Mouse (Mus musculus): ENCODE data around the gene Il12rb1. TPM values are rescaled to one million over a fixed set of nuclear protein-coding genes. Genes with fewer than 3 reads are reported as not detected.

The Il12rb1 gene
- polyA plus RNA-seq, 1 experiment from 2014 or later, result 0.80 TPM

- CTCF ChIA-PET, result interaction anchor here (0.9 kb wide), 1 partner anchor 9 kb away, joined by 3 read pairs; no protein-coding TSS in a partner anchor
- no peak for DNase-seq (ENCODE audit: low read depth, low spot score)
- no peaks in the 10 kb centered on the region for H3K27me3 ChIP-seq
- in situ Hi-C loops (cut with MboI; ENCODE audit: low pct_unique_long_range_greater_than_20kb), result no loop called here
- no peak for ATAC-seq
- no peak for TF ChIP-seq CTCF (IDR thresholded peaks at IDR 0.05)
- POLR2A ChIA-PET, result no interaction called here
Observed at GRCm38 (mm10) chr8:70786291-70787050, 21.8 kb upstream of the Il12rb1 start.

GRCm38 (mm10) chr8:70787051-70787445, 21.2 kb upstream of the Il12rb1 start:
- DNase-seq (ENCODE audit: low read depth, low spot score), result no peak
- ChIA-PET POLR2A (no interaction called here), CTCF (interaction anchor here (0.9 kb wide), 1 partner anchor 9 kb away, joined by 3 read pairs; no protein-coding TSS in a partner anchor)
- H3K27me3 ChIP-seq, result no peaks in the 10 kb centered on the region
- TF ChIP-seq CTCF (IDR thresholded peaks at IDR 0.05), result no peak
- ATAC-seq, result no peak
- in situ Hi-C loops (cut with MboI; ENCODE audit: low pct_unique_long_range_greater_than_20kb), result no loop called here

GRCm38 (mm10) chr8:70787941-70788667, 20.1 kb upstream of the Il12rb1 start:
- ATAC-seq, result no peak
- no peaks in the 10 kb centered on the region for H3K27me3 ChIP-seq
- DNase-seq (ENCODE audit: low read depth, low spot score), result no peak
- POLR2A ChIA-PET, result interaction anchor here (0.7 to 1.0 kb wide), 2 partner anchors 9 to 11 kb away, joined by 3 read pairs; partner anchors contain the start of gene Pik3r2
- no peak for TF ChIP-seq CTCF (IDR thresholded peaks at IDR 0.05)
- CTCF ChIA-PET, result no interaction called here
- in situ Hi-C loops (cut with MboI; ENCODE audit: low pct_unique_long_range_greater_than_20kb), result no loop called here

- H3K27me3 ChIP-seq, result no peaks in the 10 kb centered on the region
- ChIA-PET POLR2A (interaction anchor here (0.7 to 1.0 kb wide), 2 partner anchors 10 to 12 kb away, joined by 3 read pairs; partner anchors contain the start of gene Pik3r2), CTCF (no interaction called here)
- ATAC-seq (no peak), DNase-seq (ENCODE audit: low read depth, low spot score) (no peak)
- in situ Hi-C loops (cut with MboI; ENCODE audit: low pct_unique_long_range_greater_than_20kb), result no loop called here
- no peak for TF ChIP-seq CTCF (IDR thresholded peaks at IDR 0.05)
Observed at GRCm38 (mm10) chr8:70789046-70789445, 19.2 kb upstream of the Il12rb1 start.

DNA sequence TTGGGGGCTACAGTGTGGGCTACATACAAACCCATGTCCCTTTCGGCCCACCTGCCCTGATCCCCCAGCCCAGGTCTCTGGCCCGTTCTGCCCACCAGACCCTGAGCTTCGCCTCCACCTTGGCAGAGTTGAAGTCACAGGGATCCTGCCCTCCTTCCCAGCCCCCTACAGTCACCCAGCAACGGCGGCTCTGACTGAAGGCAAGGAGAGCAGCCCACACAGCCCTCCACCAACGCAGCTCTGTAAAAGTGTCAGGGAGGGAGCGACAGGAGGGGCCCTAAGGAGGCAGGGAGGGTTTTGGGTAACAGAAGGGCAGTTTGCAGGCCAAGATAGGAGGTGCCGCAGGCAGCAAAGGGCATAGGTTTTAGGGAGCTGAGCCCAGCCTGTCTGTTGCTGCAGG, 17.4 kb upstream of the Il12rb1 start:
- H3K27me3 ChIP-seq, result no peaks in the 10 kb centered on the region
- no peak for TF ChIP-seq CTCF (IDR thresholded peaks at IDR 0.05)
- DNase-seq (ENCODE audit: low read depth, low spot score), result no peak
- ChIA-PET CTCF (interaction anchor here (0.8 kb wide), 1 partner anchor 28 kb away, joined by 3 read pairs; no protein-coding TSS in a partner anchor), POLR2A (interaction anchor here (0.8 to 2.3 kb wide), 3 partner anchors 12 to 14 kb away, joined by 3 to 11 read pairs (median 11); partner anchors contain the start of gene Pik3r2)
- in situ Hi-C loops (cut with MboI; ENCODE audit: low pct_unique_long_range_greater_than_20kb), result no loop called here
- no peak for ATAC-seq

DNA sequence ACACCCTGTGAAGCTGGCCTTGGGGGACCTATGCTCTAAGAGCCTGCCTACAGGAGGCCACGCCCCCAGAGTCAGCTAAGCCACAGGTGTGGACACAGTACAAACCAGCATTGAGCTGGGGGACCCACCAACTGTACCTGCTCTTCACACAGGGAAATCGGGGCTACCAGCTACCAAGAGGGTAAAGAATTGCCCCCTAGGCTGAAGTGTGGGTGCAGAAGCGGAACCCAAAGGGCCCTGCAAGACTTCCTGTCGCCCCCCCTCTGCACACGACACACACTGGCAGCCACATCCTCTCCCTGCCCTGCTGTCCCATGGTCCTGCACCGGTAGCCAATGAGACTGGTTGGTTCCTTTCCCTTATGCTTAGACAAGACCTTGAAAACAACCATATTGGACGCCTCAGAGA, 17.0 kb upstream of the Il12rb1 start:
- in situ Hi-C loops (cut with MboI; ENCODE audit: low pct_unique_long_range_greater_than_20kb), result no loop called here
- TF ChIP-seq CTCF (IDR thresholded peaks at IDR 0.05), result no peak
- H3K27me3 ChIP-seq, result no peaks in the 10 kb centered on the region
- DNase-seq (ENCODE audit: low read depth, low spot score) (no peak), ATAC-seq (no peak)
- POLR2A ChIA-PET, result interaction anchor here (2.3 kb wide), 2 partner anchors 12 to 15 kb away, joined by 11 read pairs; partner anchors contain the start of gene Pik3r2
- CTCF ChIA-PET, result interaction anchor here (0.8 to 1.7 kb wide), 3 partner anchors 28 to 53 kb away, joined by 3 to 5 read pairs (median 4); no protein-coding TSS in a partner anchor

- DNase-seq (ENCODE audit: low read depth, low spot score) (peak; percentile 74), ATAC-seq (peak; percentile 71)
Observed at GRCm38 (mm10) chr8:70791975-70792691, 16.1 kb upstream of the Il12rb1 start.

DNA sequence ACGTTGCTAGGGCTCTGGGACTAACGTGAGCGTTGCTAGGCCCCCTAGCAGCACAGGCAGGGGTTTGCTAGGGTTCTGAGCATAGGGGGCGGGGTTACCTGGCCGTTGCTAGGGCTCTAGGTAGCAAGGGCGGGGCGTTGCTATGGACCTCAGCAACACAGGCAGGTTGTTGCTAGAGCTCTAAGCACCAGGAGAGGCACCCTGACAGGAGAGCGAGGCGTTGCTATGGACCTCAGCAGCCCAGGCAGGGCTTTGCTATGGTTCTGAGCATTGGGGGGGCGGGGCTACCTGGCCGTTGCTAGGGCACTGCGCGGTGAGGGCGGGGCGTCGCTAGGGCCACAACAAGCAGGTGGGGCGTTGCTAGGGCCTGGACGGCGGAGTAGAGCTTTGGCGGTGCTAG, 15.5 kb upstream of the Il12rb1 start:
- DNase-seq (ENCODE audit: low read depth, low spot score) (no peak), ATAC-seq (peak; percentile 5)
- ChIA-PET POLR2A (interaction anchor here (1.2 to 2.3 kb wide), 3 partner anchors 11 to 16 kb away, joined by 5 to 11 read pairs (median 11); partner anchors contain the start of gene Pik3r2), CTCF (interaction anchor here (0.8 to 1.7 kb wide), 3 partner anchors 25 to 52 kb away, joined by 3 to 5 read pairs (median 4); no protein-coding TSS in a partner anchor)
- in situ Hi-C loops (cut with MboI; ENCODE audit: low pct_unique_long_range_greater_than_20kb), result no loop called here
- no peaks in the 10 kb centered on the region for H3K27me3 ChIP-seq
- no peak for TF ChIP-seq CTCF (IDR thresholded peaks at IDR 0.05)

More at GRCm38 (mm10) chr8:70791975-70792691, 16.1 kb upstream of the Il12rb1 start:
- in situ Hi-C loops (cut with MboI; ENCODE audit: low pct_unique_long_range_greater_than_20kb), result no loop called here
- POLR2A ChIA-PET, result interaction anchor here (1.2 to 2.3 kb wide), 3 partner anchors 11 to 15 kb away, joined by 5 to 11 read pairs (median 11); partner anchors contain the start of gene Pik3r2
- no peaks in the 10 kb centered on the region for H3K27me3 ChIP-seq
- CTCF ChIA-PET, result interaction anchor here (0.8 to 1.7 kb wide), 3 partner anchors 25 to 52 kb away, joined by 3 to 5 read pairs (median 4); no protein-coding TSS in a partner anchor
- TF ChIP-seq CTCF (IDR thresholded peaks at IDR 0.05), result no peak

DNA sequence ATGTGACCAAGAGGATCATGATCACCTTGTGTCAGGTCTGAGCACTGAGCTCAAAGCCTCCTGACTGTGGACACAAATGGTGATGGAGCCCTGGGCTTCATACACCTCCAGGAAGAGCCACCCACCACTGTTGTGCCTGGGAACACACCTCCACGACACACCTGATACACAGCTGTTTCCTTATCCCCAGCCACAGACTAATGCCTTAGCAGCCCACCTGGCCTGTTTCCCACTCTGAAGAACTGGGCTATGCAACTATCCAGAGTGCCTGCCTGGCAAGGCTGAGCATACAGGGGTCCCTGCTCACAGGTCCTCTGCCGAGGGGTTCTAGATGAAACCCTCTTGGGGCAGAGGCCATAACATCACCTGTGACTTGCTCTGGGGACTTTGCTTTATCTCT, 14.0 kb upstream of the Il12rb1 start:
- no peak for TF ChIP-seq CTCF (IDR thresholded peaks at IDR 0.05)
- DNase-seq (ENCODE audit: low read depth, low spot score) (no peak), ATAC-seq (no peak)
- no peaks in the 10 kb centered on the region for H3K27me3 ChIP-seq
- POLR2A ChIA-PET, result no interaction called here
- CTCF ChIA-PET, result interaction anchor here (0.8 to 1.5 kb wide), 2 partner anchors 19 to 47 kb away, joined by 3 to 4 read pairs; no protein-coding TSS in a partner anchor
- in situ Hi-C loops (cut with MboI; ENCODE audit: low pct_unique_long_range_greater_than_20kb), result no loop called here

Data from Patski (cell line).